Mouse (Mus musculus): Measurements from ENCODE around the gene Ret.

The Ret gene

DNA sequence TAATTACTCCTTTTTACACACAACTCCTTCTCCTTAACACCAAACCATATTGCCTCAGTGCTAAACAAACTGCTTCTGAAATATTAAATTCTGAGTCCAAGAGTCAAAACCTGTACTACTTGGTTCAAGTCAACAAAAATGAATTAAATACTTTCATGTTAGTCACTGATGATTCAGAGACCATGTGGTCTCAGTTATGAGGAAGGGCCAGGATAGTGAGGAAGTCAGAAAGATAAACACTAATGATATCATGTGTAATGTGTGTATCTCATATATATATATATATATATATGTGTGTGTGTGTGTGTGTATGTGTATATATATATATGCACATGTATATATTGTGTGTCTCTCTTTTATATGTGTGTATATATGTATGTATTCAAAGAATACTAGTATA, 70.9 kb downstream of the Ret start:
- no peak for DNase-seq (ENCODE audit: extremely low read depth, low read depth, low spot score)

DNA sequence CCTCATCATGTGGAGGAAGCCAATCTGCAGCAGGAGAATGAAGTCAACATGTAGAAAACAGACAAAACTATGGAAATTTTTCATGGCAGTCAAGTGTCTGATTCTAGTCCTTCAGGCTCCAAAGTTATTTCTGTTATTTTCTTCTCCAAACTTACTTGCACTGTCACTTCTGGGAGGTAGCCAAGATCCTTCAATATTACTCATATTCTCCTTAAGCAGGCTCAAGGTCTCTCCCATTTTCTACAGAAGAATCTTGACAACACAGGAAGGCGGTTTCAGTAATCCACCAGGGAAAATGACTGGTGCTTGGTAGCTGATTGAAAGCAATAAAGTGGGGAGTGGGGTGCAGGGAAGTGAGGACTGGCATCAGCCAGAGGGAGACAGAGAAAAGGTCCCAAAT, 74.8 kb downstream of the Ret start:
- no peak for DNase-seq (ENCODE audit: extremely low read depth, low read depth, low spot score)

DNA sequence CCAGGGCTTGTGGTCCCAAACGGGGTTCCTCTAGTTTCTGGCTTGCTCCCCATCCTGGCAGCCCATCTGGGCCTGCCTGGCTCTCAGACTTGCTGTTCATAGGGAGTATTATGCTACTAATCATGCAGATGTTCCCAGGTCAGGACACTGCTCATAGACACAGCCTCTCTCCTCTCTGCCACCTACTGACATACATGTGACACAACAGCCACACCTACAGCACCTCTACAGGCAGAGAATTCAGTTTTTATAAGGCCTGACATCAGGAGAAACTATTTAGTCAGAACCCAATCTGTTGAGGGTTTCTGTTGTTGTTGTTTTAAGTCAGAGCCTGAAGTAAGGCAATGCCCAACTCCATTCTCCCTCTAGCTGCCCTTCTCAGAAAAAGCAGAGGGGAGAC, 85.7 kb downstream of the Ret start:
- DNase-seq (ENCODE audit: extremely low read depth, low read depth, low spot score), result no peak
